Mouse (Mus musculus) C2C12 (cell line): ENCODE measurements around the gene Rere. TPM values are rescaled to one million over a fixed set of nuclear protein-coding genes. Genes with fewer than 3 reads are reported as not detected.

Experiments used
- H3K27me3 ChIP-seq: one replicate; pipeline ENCODE4 v1.6.1; 2011; ENCODE audit not compliant: control insufficient read depth, insufficient read depth, insufficient read length
- H3K36me3 ChIP-seq: one replicate; pipeline ENCODE4 v1.6.1; 2011; ENCODE audit not compliant: control insufficient read depth, insufficient read depth
- H3K4me3 ChIP-seq: one replicate; pipeline ENCODE4 v1.5.1; 2011; ENCODE audit warnings: mild to moderate bottlenecking, control low read depth; ENCODE audit not compliant: poor library complexity, insufficient read depth, severe bottlenecking
- H3K79me2 ChIP-seq: one replicate; pipeline ENCODE4 v1.6.1; 2011; ENCODE audit not compliant: control insufficient read depth, insufficient read depth
- H3K79me3 ChIP-seq: one replicate; pipeline ENCODE4 v1.6.1; 2011; ENCODE audit warnings: low read depth, control low read depth
- H3ac ChIP-seq: one replicate; pipeline ENCODE3; 2011; ENCODE audit warnings: low read depth; ENCODE audit not compliant: control insufficient read depth, insufficient read length
- CEBPB ChIP-seq: IDR thresholded peaks from one replicate; pipeline ENCODE4 v1.6.1; 2011; ENCODE audit warnings: low read depth, mild to moderate bottlenecking, control low read depth, moderate library complexity
- CTCF ChIP-seq: IDR thresholded peaks from one replicate; pipeline ENCODE4 v1.5.1; 2011; ENCODE audit not compliant: control insufficient read depth, insufficient read depth, insufficient read length
- FOSL1 ChIP-seq: IDR thresholded peaks from one replicate; pipeline ENCODE4 v1.8.0; 2011; ENCODE audit warnings: mild to moderate bottlenecking, low read length; ENCODE audit not compliant: poor library complexity, insufficient read depth, severe bottlenecking
- MAX ChIP-seq: IDR thresholded peaks from one replicate; pipeline ENCODE4 v1.6.1; 2011; ENCODE audit warnings: mild to moderate bottlenecking, control low read depth
- MYOD1 ChIP-seq: IDR thresholded peaks from one replicate; pipeline ENCODE4 v1.6.1; 2011; ENCODE audit warnings: low read depth; ENCODE audit not compliant: control insufficient read depth, insufficient read length
- MYOG ChIP-seq: IDR thresholded peaks from one replicate; pipeline ENCODE4 v1.6.1; 2011; ENCODE audit not compliant: control insufficient read depth, insufficient read length; ENCODE audit errors: extremely low read depth
- USF1 ChIP-seq: IDR thresholded peaks from one replicate; pipeline ENCODE4 v1.6.1; 2011; ENCODE audit warnings: low read depth, mild to moderate bottlenecking, control low read depth, moderate library complexity
- polyA plus RNA-seq: library from polyadenylated mRNA; unstranded; fragments of >200 nt; fragmentation: generic; extraction: Trizol; gene quantifications from one replicate; pipeline ENCODE4 v1.2.1, GENCODE M21; 2012; ENCODE audit warnings: missing spikeins

The Rere gene
- polyA plus RNA-seq, 1 experiment, result 27.1 TPM

DNA sequence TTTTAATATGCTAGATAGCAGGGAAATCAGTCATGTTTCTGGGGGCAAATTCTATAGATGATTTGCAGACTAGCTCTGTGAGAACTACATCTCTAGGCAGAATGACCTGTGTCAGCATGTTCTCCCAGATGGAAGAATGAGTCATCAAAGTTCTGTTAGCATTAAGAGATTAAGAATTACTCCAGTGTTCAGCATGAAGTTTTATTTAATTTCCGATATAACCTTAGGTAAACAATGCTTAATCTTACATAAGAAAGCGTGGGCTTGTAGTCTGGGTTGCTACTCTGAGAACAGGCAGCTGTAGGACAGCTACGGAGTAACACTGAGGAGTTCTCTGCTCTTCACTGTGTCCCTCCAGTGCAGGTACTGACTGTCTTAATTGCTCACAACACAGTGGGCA lies 294.9 kb downstream of the Rere start:
- TF ChIP-seq MYOD1, result no peak

DNA sequence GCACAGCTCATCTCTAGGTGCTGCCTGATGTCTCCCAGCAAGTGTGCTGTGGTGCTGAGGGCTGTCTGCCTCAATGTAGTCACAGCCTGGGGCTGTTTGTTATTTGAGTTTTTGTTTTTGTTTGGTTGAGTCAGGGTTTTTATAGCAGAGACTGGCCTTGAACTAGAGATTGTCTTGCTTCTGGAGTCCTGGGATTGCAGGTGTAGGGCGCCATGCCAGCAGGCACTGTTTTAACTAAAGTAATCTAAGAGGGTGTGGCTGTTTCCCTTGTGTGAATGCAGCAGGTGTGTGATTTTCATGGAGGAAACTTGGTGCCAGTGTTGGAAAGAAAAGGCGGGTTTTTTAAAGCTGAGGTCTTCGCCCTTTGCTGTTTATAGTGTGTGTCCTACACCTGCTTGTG lies 296.6 kb downstream of the Rere start:
- no peak overlapping the region for H3ac ChIP-seq
- TF ChIP-seq USF1, result no peak
- no peak for TF ChIP-seq CTCF
- TF ChIP-seq MYOG, result no peak
- no peak for TF ChIP-seq MYOD1
- TF ChIP-seq CEBPB, result no peak
- H3K4me3 ChIP-seq, result no peak overlapping the region
- peaks cover 49% of the 10 kb centered on the region for H3K79me3 ChIP-seq
- H3K36me3 ChIP-seq, result peaks cover 26% of the 10 kb centered on the region
- peaks cover 97% of the 10 kb centered on the region for H3K79me2 ChIP-seq
- no peaks in the 10 kb centered on the region for H3K27me3 ChIP-seq

More for the DNA sequence above, 294.9 kb downstream of the Rere start:
- Histone ChIP-seq H3K27me3 (no peaks in the 10 kb centered on the region), H3K36me3 (peaks cover 43% of the 10 kb centered on the region), H3ac (no peak overlapping the region), H3K79me2 (peaks cover 97% of the 10 kb centered on the region), H3K4me3 (no peak overlapping the region), H3K79me3 (peaks cover 55% of the 10 kb centered on the region)

DNA sequence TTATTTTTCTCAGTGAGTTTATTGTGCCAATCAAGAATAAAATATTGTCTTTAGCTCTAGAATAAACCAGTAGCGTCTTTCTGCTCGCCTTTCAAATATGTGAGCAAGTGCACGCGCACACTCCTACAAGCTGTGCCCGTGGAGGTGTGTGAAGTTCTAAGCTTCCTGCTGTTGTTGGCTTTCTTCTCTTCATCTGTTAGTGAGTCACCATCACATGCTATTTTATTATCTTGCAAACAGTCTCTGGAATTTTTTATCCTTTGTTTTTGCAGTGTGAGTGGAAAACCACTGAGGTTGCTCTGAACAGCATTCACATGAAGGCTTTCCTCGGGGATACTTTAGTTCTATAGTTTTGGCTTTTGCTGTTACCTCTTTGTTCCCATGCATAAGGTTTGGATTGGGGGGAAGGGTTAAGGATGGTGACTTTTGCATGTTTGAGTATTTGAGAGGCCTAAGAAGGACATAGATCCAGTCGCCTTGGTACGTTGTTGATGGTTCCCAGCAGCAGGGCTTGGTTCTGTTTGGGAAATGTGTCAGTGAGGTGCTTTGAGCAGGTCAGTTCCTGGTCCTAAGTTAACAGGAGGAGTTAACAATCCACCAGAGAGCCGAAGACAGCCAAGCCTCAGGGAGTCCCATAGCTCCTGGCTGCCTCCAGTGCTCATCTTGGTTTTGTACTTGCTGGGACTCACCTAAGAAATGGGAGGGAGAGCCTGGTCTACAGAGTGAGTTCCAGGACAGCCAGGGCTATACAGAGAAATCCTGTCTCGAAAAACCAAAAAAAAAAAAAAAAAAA lies 300.7 kb downstream of the Rere start:
- Histone ChIP-seq H3K27me3 (no peaks in the 10 kb centered on the region), H3K79me3 (peaks cover 68% of the 10 kb centered on the region), H3K36me3 (peaks cover 15% of the 10 kb centered on the region), H3ac (peak overlapping the region; percentile 35), H3K4me3 (no peak overlapping the region), H3K79me2 (peaks cover 100% of the 10 kb centered on the region)
- TF ChIP-seq USF1 (peak; percentile 82), MAX (no peak)

DNA sequence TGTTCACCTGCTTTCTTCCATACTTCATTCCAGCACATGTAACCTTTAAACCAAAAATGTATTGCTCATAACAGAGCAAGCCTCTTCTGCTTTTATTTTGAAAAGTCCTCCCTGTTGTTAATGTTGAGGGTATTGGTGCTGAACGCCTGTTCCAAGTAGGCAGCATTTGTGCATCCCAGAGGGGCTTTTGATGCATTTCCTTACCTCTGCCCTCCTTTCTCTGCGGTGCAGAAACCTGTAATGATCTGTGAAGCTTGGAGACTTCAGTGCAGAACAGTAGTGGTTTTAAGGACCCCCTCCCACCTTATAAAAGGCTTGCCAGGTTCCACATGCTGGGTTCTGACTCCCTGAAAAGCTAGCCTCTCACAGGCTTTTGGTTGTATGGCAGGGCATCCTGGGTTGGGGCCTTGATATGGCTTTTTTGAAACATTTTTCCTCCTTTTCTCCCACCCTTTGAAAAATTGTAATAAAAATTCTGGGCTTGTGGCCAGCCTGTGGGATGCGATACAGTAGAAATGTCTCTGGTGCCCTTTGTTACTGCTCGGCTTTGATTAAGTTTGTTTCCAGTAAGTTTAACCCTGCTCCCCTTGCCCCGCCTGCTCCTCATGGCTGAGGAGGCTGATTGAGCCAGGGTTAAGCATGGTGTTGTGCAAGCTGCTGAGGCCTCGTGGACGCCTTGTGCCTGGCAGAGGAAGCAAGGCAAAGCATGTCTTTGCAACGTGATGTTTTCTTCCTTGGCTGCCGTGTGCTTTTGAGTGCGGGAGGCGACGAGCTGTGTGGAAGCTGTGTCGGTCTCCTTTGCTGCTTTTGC lies 301.7 kb downstream of the Rere start:
- Histone ChIP-seq H3K79me2 (peaks cover 100% of the 10 kb centered on the region), H3K4me3 (no peak overlapping the region), H3ac (peak overlapping the region; percentile 2), H3K36me3 (peaks cover 15% of the 10 kb centered on the region), H3K79me3 (peaks cover 73% of the 10 kb centered on the region), H3K27me3 (no peaks in the 10 kb centered on the region)
- TF ChIP-seq MYOG, result no peak
- no peak for TF ChIP-seq MAX
- peak; percentile 78 for TF ChIP-seq CEBPB
- TF ChIP-seq CTCF, result no peak
- TF ChIP-seq USF1, result no peak
- TF ChIP-seq FOSL1, result no peak
- TF ChIP-seq MYOD1, result no peak

DNA sequence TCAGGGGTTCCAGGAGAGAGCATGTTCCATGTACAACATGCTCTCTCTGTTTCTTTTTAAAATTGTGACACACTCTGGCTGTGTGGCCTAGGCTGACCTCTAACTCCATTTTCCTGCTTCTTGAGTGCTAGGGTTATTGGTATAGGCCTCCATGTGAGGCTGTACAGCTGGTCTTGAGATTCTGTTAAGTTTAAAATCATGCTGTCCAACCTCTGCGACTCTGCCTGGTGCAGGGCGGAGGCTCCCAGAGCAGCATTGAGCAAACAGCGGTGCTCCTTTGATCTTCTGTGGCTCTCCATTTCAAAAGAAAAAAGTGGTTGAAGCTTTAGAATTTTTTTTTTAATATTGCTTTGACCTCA lies 302.3 kb downstream of the Rere start:
- TF ChIP-seq USF1 (no peak), MAX (no peak), MYOG (no peak), FOSL1 (no peak), CTCF (no peak), CEBPB (no peak), MYOD1 (no peak)
- peak overlapping the region; percentile 2 for H3ac ChIP-seq
- no peak overlapping the region for H3K4me3 ChIP-seq

DNA sequence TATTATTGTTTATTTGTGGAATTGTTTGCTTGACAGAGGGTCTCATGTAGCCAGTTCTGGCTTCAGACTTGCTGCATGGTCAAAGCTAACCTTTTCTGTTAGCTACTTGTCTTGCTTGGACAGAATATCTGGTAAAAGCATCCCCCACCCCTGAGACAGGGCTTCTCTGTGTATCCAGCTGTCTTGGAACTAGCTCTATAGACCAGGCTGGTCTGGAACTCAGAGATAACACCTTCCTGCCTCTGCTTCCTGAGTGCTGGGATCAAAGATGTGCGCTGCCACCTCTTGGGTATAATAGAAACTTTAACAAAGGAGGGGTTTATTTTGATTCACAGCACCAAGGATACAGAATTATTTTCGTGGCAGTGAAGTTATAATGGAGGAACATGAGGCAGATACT lies 304.4 kb downstream of the Rere start:
- no peak for TF ChIP-seq CEBPB
- Histone ChIP-seq H3ac (no peak overlapping the region), H3K27me3 (no peaks in the 10 kb centered on the region), H3K4me3 (no peak overlapping the region), H3K36me3 (peaks cover 7% of the 10 kb centered on the region), H3K79me2 (peaks cover 100% of the 10 kb centered on the region), H3K79me3 (peaks cover 61% of the 10 kb centered on the region)

More for the DNA sequence above, 302.3 kb downstream of the Rere start:
- Histone ChIP-seq H3K79me2 (peaks cover 100% of the 10 kb centered on the region), H3K36me3 (peaks cover 13% of the 10 kb centered on the region), H3K79me3 (peaks cover 70% of the 10 kb centered on the region), H3K27me3 (no peaks in the 10 kb centered on the region)
